Mouse (Mus musculus) lung, postnatal 0 days (tissue): ENCODE results near the gene Btnl6.

ENCODE experiments used
- CTCF ChIP-seq: IDR thresholded peaks from 2 replicates; pipeline ENCODE4 v1.5.1; 2016; ENCODE audit warnings: antibody characterized with exemption, mild to moderate bottlenecking
- EP300 ChIP-seq: IDR thresholded peaks from 2 replicates; pipeline ENCODE4 v1.6.1; 2016; ENCODE audit warnings: antibody characterized with exemption, mild to moderate bottlenecking, control low read depth

DNA sequence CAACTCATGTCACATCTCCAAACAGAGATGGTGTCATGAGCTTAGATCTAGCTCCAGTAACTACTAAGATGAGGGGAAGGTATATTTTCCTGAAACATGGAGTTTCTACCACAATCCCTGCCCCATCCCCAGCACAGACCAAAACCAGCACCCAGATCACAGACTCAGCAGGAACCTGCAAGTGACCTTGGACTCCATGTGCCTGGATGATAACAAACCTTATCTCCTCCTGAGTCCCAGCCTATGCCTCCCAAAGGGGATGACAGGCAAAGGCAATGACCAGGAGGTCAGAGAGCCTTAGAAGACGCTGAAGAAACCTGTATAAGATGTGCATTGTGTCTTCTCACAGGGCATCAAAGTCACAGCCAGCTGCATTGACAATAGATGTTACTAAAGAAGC lies 1.8 kb upstream of the Btnl6 start:
- no peak for TF ChIP-seq CTCF
- no peak for TF ChIP-seq EP300
